Mouse (Mus musculus): ENCODE data around the gene Cyp2w1. TPM values are rescaled to one million over a fixed set of nuclear protein-coding genes. Genes with fewer than 3 reads are reported as not detected.

The Cyp2w1 gene
- polyA plus RNA-seq, 1 experiment from 2014 or later = not detected

- H3K9me3 ChIP-seq (replicated peaks) = no peaks in the 10 kb centered on the region
- DNase-seq (ENCODE audit: low spot score) = peak; percentile 78
- H3K36me3 ChIP-seq = peaks cover 11% of the 10 kb centered on the region; the same call in 1 of the 2 replicates
- no peak overlapping the region for H3K4me3 ChIP-seq
- 37% methylated on average over 19 of the region's 19 CpGs for WGBS
- peaks cover 13% of the 10 kb centered on the region for H3K27me3 ChIP-seq (ENCODE audit: low read depth, poor library complexity, severe bottlenecking)
- no peak overlapping the region for H3K27ac ChIP-seq (replicated peaks)
- peaks cover 14% of the 10 kb centered on the region for H3K4me1 ChIP-seq
These were observed 2.9 kb downstream of the Cyp2w1 start for GRCm38 (mm10) chr5:139355235-139355772.

GRCm38 (mm10) chr5:139358653-139359052 is 6.2 kb downstream of the Cyp2w1 start:
- Histone ChIP-seq H3K27ac (replicated peaks) (no peak overlapping the region), H3K4me1 (no peaks in the 10 kb centered on the region), H3K27me3 (ENCODE audit: low read depth, poor library complexity, severe bottlenecking) (no peaks in the 10 kb centered on the region), H3K9me3 (replicated peaks) (no peaks in the 10 kb centered on the region), H3K4me3 (no peak overlapping the region), H3K36me3 (peaks cover 28% of the 10 kb centered on the region)
- 74% methylated on average over 2 of the region's 2 CpGs for WGBS
- DNase-seq (ENCODE audit: low spot score) = peak; percentile 31

- H3K36me3 ChIP-seq = peaks cover 31% of the 10 kb centered on the region
- DNase-seq (ENCODE audit: low spot score) = no peak
- H3K27ac ChIP-seq (replicated peaks) = no peak overlapping the region
- WGBS = 94% methylated on average over 5 of the region's 5 CpGs
- peaks cover under 1% of the 10 kb centered on the region for H3K4me1 ChIP-seq
- H3K27me3 ChIP-seq (ENCODE audit: low read depth, poor library complexity, severe bottlenecking) = no peaks in the 10 kb centered on the region
- H3K4me3 ChIP-seq = no peak overlapping the region
- no peaks in the 10 kb centered on the region for H3K9me3 ChIP-seq (replicated peaks)
These were observed 6.8 kb downstream of the Cyp2w1 start for GRCm38 (mm10) chr5:139359244-139359643.

- Histone ChIP-seq H3K4me3 (no peak overlapping the region), H3K9me3 (replicated peaks) (no peaks in the 10 kb centered on the region), H3K4me1 (peaks cover 23% of the 10 kb centered on the region), H3K27me3 (ENCODE audit: low read depth, poor library complexity, severe bottlenecking) (no peaks in the 10 kb centered on the region), H3K36me3 (peaks cover 27% of the 10 kb centered on the region), H3K27ac (replicated peaks) (no peak overlapping the region)
- no peak for DNase-seq (ENCODE audit: low spot score)
- 68% methylated on average over 7 of the region's 7 CpGs for WGBS
These were observed 11.4 kb downstream of the Cyp2w1 start for GRCm38 (mm10) chr5:139363858-139364257.

- no peaks in the 10 kb centered on the region for H3K9me3 ChIP-seq (replicated peaks)
- H3K27me3 ChIP-seq (ENCODE audit: low read depth, poor library complexity, severe bottlenecking) = no peaks in the 10 kb centered on the region
- H3K4me3 ChIP-seq = no peak overlapping the region
- WGBS = 42% methylated on average over 12 of the region's 12 CpGs
- H3K4me1 ChIP-seq = peaks cover 23% of the 10 kb centered on the region
- peaks cover 27% of the 10 kb centered on the region for H3K36me3 ChIP-seq
- H3K27ac ChIP-seq (replicated peaks) = peak overlapping the region; percentile 69; the same call in 1 of the 2 replicates
- DNase-seq (ENCODE audit: low spot score) = peak; percentile 80
These were observed 12.0 kb downstream of the Cyp2w1 start for GRCm38 (mm10) chr5:139364260-139364910.

- peaks cover 30% of the 10 kb centered on the region for H3K4me1 ChIP-seq
- WGBS = 35% methylated on average over 5 of the region's 5 CpGs
- no peak for DNase-seq (ENCODE audit: low spot score)
- no peaks in the 10 kb centered on the region for H3K27me3 ChIP-seq (ENCODE audit: low read depth, poor library complexity, severe bottlenecking)
- H3K36me3 ChIP-seq = peaks cover 23% of the 10 kb centered on the region
- H3K27ac ChIP-seq (replicated peaks) = peak overlapping the region; percentile 69
- H3K4me3 ChIP-seq = no peak overlapping the region
- no peaks in the 10 kb centered on the region for H3K9me3 ChIP-seq (replicated peaks)
These were observed 12.6 kb downstream of the Cyp2w1 start for GRCm38 (mm10) chr5:139364911-139365571.

GRCm38 (mm10) chr5:139365827-139366226 is 13.4 kb downstream of the Cyp2w1 start:
- no peak for DNase-seq (ENCODE audit: low spot score)
- H3K9me3 ChIP-seq (replicated peaks) = no peaks in the 10 kb centered on the region
- H3K27ac ChIP-seq (replicated peaks) = no peak overlapping the region
- no peak overlapping the region for H3K4me3 ChIP-seq
- H3K4me1 ChIP-seq = peaks cover 38% of the 10 kb centered on the region
- 84% methylated on average over 1 of the region's 1 CpGs for WGBS
- peaks cover 17% of the 10 kb centered on the region for H3K36me3 ChIP-seq
- no peaks in the 10 kb centered on the region for H3K27me3 ChIP-seq (ENCODE audit: low read depth, poor library complexity, severe bottlenecking)

- peaks cover 44% of the 10 kb centered on the region for H3K4me1 ChIP-seq
- no peaks in the 10 kb centered on the region for H3K9me3 ChIP-seq (replicated peaks)
These were observed 14.1 kb downstream of the Cyp2w1 start for GRCm38 (mm10) chr5:139366484-139366883.

GRCm38 (mm10) chr5:139367884-139368458 is 15.6 kb downstream of the Cyp2w1 start:
- Histone ChIP-seq H3K4me1 (peaks cover 59% of the 10 kb centered on the region), H3K9me3 (replicated peaks) (no peaks in the 10 kb centered on the region), H3K36me3 (peaks cover 7% of the 10 kb centered on the region), H3K27me3 (ENCODE audit: low read depth, poor library complexity, severe bottlenecking) (no peaks in the 10 kb centered on the region), H3K4me3 (no peak overlapping the region), H3K27ac (replicated peaks) (no peak overlapping the region)
- 90% methylated on average over 4 of the region's 4 CpGs for WGBS
- no peak for DNase-seq (ENCODE audit: low spot score)

More at GRCm38 (mm10) chr5:139366484-139366883, 14.1 kb downstream of the Cyp2w1 start:
- no peaks in the 10 kb centered on the region for H3K27me3 ChIP-seq (ENCODE audit: low read depth, poor library complexity, severe bottlenecking)
- no peak for DNase-seq (ENCODE audit: low spot score)
- WGBS = 84% methylated on average over 11 of the region's 11 CpGs
- peaks cover 17% of the 10 kb centered on the region for H3K36me3 ChIP-seq
- no peak overlapping the region for H3K4me3 ChIP-seq
- no peak overlapping the region for H3K27ac ChIP-seq (replicated peaks)

- Histone ChIP-seq H3K9me3 (replicated peaks) (no peaks in the 10 kb centered on the region), H3K27me3 (ENCODE audit: low read depth, poor library complexity, severe bottlenecking) (no peaks in the 10 kb centered on the region), H3K4me1 (peaks cover 62% of the 10 kb centered on the region), H3K4me3 (no peak overlapping the region), H3K36me3 (peaks cover 2% of the 10 kb centered on the region), H3K27ac (replicated peaks) (no peak overlapping the region)
- DNase-seq (ENCODE audit: low spot score) = no peak
- 89% methylated on average over 11 of the region's 11 CpGs for WGBS
These were observed 16.4 kb downstream of the Cyp2w1 start for GRCm38 (mm10) chr5:139368638-139369320.

GRCm38 (mm10) chr5:139370336-139370735 is 17.9 kb downstream of the Cyp2w1 start:
- no peak overlapping the region for H3K4me3 ChIP-seq
- 87% methylated on average over 6 of the region's 6 CpGs for WGBS
- no peaks in the 10 kb centered on the region for H3K36me3 ChIP-seq
- H3K9me3 ChIP-seq (replicated peaks) = no peaks in the 10 kb centered on the region
- DNase-seq (ENCODE audit: low spot score) = no peak
- H3K27me3 ChIP-seq (ENCODE audit: low read depth, poor library complexity, severe bottlenecking) = no peaks in the 10 kb centered on the region
- H3K27ac ChIP-seq (replicated peaks) = peak overlapping the region; percentile 7; the same call in 1 of the 2 replicates
- H3K4me1 ChIP-seq = peaks cover 55% of the 10 kb centered on the region

- H3K36me3 ChIP-seq = no peaks in the 10 kb centered on the region
- 59% methylated on average over 5 of the region's 5 CpGs for WGBS
- H3K27me3 ChIP-seq (ENCODE audit: low read depth, poor library complexity, severe bottlenecking) = no peaks in the 10 kb centered on the region
- H3K9me3 ChIP-seq (replicated peaks) = no peaks in the 10 kb centered on the region
- DNase-seq (ENCODE audit: low spot score) = no peak
- peaks cover 47% of the 10 kb centered on the region for H3K4me1 ChIP-seq
- peak overlapping the region; percentile 7; the same call in 1 of the 2 replicates for H3K27ac ChIP-seq (replicated peaks)
- peak overlapping the region; percentile 76; the same call in 1 of the 2 replicates for H3K4me3 ChIP-seq
These were observed 18.7 kb downstream of the Cyp2w1 start for GRCm38 (mm10) chr5:139371118-139371517.
